Mouse (Mus musculus) small intestine, adult 2 months (tissue): Measurements from ENCODE around the gene Lamb2. TPM values are rescaled to one million over a fixed set of nuclear protein-coding genes. Genes with fewer than 3 reads are reported as not detected.

Source experiments
- H3K27ac ChIP-seq: fragments of 200-500 bp; 2 replicates; pipeline ENCODE4 v1.5.1; 2012; ENCODE audit warnings: low read depth, low read length, control low read depth, inconsistent platforms; ENCODE audit not compliant: insufficient read depth
- H3K27me3 ChIP-seq: fragments of 200-500 bp; 2 replicates; pipeline ENCODE4 v1.6.1; 2012; ENCODE audit warnings: mild to moderate bottlenecking, moderate library complexity, low read length, inconsistent platforms; ENCODE audit not compliant: control insufficient read depth, insufficient read depth
- H3K36me3 ChIP-seq: fragments of 200-500 bp; 2 replicates; pipeline ENCODE4 v1.6.1; 2012; ENCODE audit warnings: mild to moderate bottlenecking, low read length, control low read depth, inconsistent platforms; ENCODE audit not compliant: control insufficient read depth, insufficient read depth
- H3K4me1 ChIP-seq: fragments of 200-500 bp; 2 replicates; pipeline ENCODE4 v1.6.1; 2012; ENCODE audit warnings: low read length, inconsistent platforms, mixed read lengths; ENCODE audit not compliant: control insufficient read depth, insufficient read depth, insufficient read length
- H3K4me3 ChIP-seq: fragments of 200-500 bp; 2 replicates; pipeline ENCODE4 v1.5.1; 2012; ENCODE audit warnings: low read depth, mild to moderate bottlenecking, control low read depth, inconsistent platforms, low read length, moderate library complexity
- CTCF ChIP-seq: fragments of 200-500 bp; IDR thresholded peaks from 2 replicates; pipeline ENCODE4 v1.5.1; 2012; ENCODE audit warnings: low read depth, mild to moderate bottlenecking, control low read depth, inconsistent platforms, low read length, moderate library complexity, mixed read lengths; ENCODE audit not compliant: insufficient replicate concordance, insufficient read length; ENCODE audit errors: extremely low read depth
- POLR2A ChIP-seq: fragments of 200-500 bp; IDR thresholded peaks from 2 replicates; pipeline ENCODE4 v1.6.1; 2012; ENCODE audit warnings: low read depth, mild to moderate bottlenecking, control low read depth, inconsistent platforms, low read length, moderate library complexity
- WGBS: fragments of 180-500 bp; shearing (Covaris S2); methylation state at CpG from one replicate; pipeline ENCODE4 v1.1.7; 2018; 5-methylcytosine and 5-hydroxymethylcytosine counted together
- polyA plus RNA-seq: library from polyadenylated mRNA; depleted of rRNA; stranded (reverse); fragments of >200 nt; gene quantifications from 2 replicates; pipeline ENCODE4 v1.2.3, GENCODE M21; 2012; rRNA removed

Lamb2 gene
- polyA plus RNA-seq = 22.3 and 23.3 TPM in 2 replicates

- Histone ChIP-seq H3K4me3 (peak within 1 kb of the TSS; percentile 60), H3K27ac (peak within 1 kb of the TSS; percentile 12; the same call in 1 of the 2 replicates), H3K4me1 (peaks cover 2% of the 10 kb centered on the region), H3K36me3 (no peaks in the 10 kb centered on the region), H3K27me3 (no peaks in the 10 kb centered on the region)
- TF ChIP-seq POLR2A (no peak; the same call in 1 of the 2 replicates), CTCF (no peak)
- 20% methylated on average over 10 of the region's 10 CpGs for WGBS
Observed at GRCm38 (mm10) chr9:108479721-108480351, at the start of gene Lamb2. Gene Lamb2 (plus strand): TSS chr9:108479736.

- no peak overlapping the region for H3K27ac ChIP-seq
- H3K27me3 ChIP-seq = no peaks in the 10 kb centered on the region
- 49% methylated on average over 32 of the region's 32 CpGs for WGBS
- H3K36me3 ChIP-seq = no peaks in the 10 kb centered on the region
- TF ChIP-seq POLR2A (no peak), CTCF (no peak)
- peak overlapping the region; percentile 17 for H3K4me3 ChIP-seq
- H3K4me1 ChIP-seq = peaks cover 5% of the 10 kb centered on the region; the same call in 1 of the 2 replicates
Observed at GRCm38 (mm10) chr9:108431431-108432067, 48.0 kb upstream of the Lamb2 start.

GRCm38 (mm10) chr9:108436182-108436581, 43.4 kb upstream of the Lamb2 start, which contains the start of gene BC048562:
Gene BC048562 (plus strand): TSS chr9:108436482.
- TF ChIP-seq CTCF (no peak), POLR2A (no peak)
- Histone ChIP-seq H3K4me3 (no peak within 1 kb of the TSS), H3K27ac (no peak within 1 kb of the TSS), H3K27me3 (no peaks in the 10 kb centered on the region), H3K4me1 (peaks cover 5% of the 10 kb centered on the region; the same call in 1 of the 2 replicates), H3K36me3 (no peaks in the 10 kb centered on the region)
- 73% methylated on average over 3 of the region's 3 CpGs for WGBS

GRCm38 (mm10) chr9:108439176-108439575, 40.4 kb upstream of the Lamb2 start:
- Histone ChIP-seq H3K27ac (no peak overlapping the region), H3K4me3 (no peak overlapping the region), H3K27me3 (no peaks in the 10 kb centered on the region), H3K36me3 (no peaks in the 10 kb centered on the region), H3K4me1 (no peaks in the 10 kb centered on the region)
- TF ChIP-seq CTCF = no peak
- TF ChIP-seq POLR2A = no peak
- WGBS = 87% methylated on average over 6 of the region's 6 CpGs

GRCm38 (mm10) chr9:108440485-108440884, 39.1 kb upstream of the Lamb2 start:
- WGBS = 68% methylated on average over 5 of the region's 5 CpGs
- H3K27ac ChIP-seq = no peak overlapping the region

GRCm38 (mm10) chr9:108441236-108441919, 38.2 kb upstream of the Lamb2 start:
- TF ChIP-seq CTCF (no peak), POLR2A (no peak)
- Histone ChIP-seq H3K27me3 (no peaks in the 10 kb centered on the region), H3K4me1 (peaks cover 2% of the 10 kb centered on the region; the same call in 1 of the 2 replicates), H3K4me3 (no peak overlapping the region), H3K27ac (no peak overlapping the region), H3K36me3 (no peaks in the 10 kb centered on the region)
- WGBS = 80% methylated on average over 11 of the region's 11 CpGs

More at GRCm38 (mm10) chr9:108440485-108440884, 39.1 kb upstream of the Lamb2 start:
- H3K27me3 ChIP-seq = no peaks in the 10 kb centered on the region
- H3K4me3 ChIP-seq = no peak overlapping the region
- H3K4me1 ChIP-seq = no peaks in the 10 kb centered on the region
- no peaks in the 10 kb centered on the region for H3K36me3 ChIP-seq
- TF ChIP-seq POLR2A (no peak), CTCF (no peak)

GRCm38 (mm10) chr9:108445125-108445524, 34.4 kb upstream of the Lamb2 start:
- H3K4me1 ChIP-seq = peaks cover 2% of the 10 kb centered on the region; the same call in 1 of the 2 replicates

More at GRCm38 (mm10) chr9:108445125-108445524, 34.4 kb upstream of the Lamb2 start:
- Histone ChIP-seq H3K27me3 (no peaks in the 10 kb centered on the region), H3K27ac (no peak overlapping the region), H3K4me3 (no peak overlapping the region), H3K36me3 (no peaks in the 10 kb centered on the region)
- WGBS = 57% methylated on average over 9 of the region's 9 CpGs
- TF ChIP-seq CTCF (no peak), POLR2A (no peak)
